Comparison of ENCODE assay signal across 7 mouse cellular contexts in genomic region chr1:161968589-161969407, GRCm38 (mm10). TPM values are rescaled to one million over a fixed set of nuclear protein-coding genes. Genes with fewer than 3 reads are reported as not detected.
A peak's percentile ranks its signal among the peaks of the same experiment; 100 is the strongest.
DNase-seq lines count a peak whose midpoint lies in the region; ATAC-seq and TF ChIP-seq lines count a peak whose summit lies in the region.

Gene Pigc (plus strand): TSS chr1:161969186.

- ATAC-seq in intestine, postnatal 0 days: peak; percentile 98
- peak; percentile 99 for ATAC-seq in midbrain, embryonic 12.5 days (ENCODE audit: low FRiP score, low read depth)

- no peaks in the 10 kb centered on the region for H3K9me3 ChIP-seq in embryonic facial prominence, embryonic 10.5 days
- no peaks in the 10 kb centered on the region for H3K9me3 ChIP-seq in intestine, postnatal 0 days (ENCODE audit: control insufficient read depth)
- H3K9me3 ChIP-seq in midbrain, embryonic 12.5 days: no peaks in the 10 kb centered on the region

- peak; percentile 95 for DNase-seq in adrenal gland, postnatal 10 days
- peak; percentile 96 for DNase-seq in embryonic facial prominence, embryonic 10.5 days (ENCODE audit: low spot score)
- peak; percentile 64 for DNase-seq in gonadal fat pad, adult 2 months (ENCODE audit: low read depth)
- peak; percentile 96 for DNase-seq in left cerebral cortex, postnatal 4 days

- WGBS in embryonic facial prominence, embryonic 10.5 days: 4% methylated on average over 38 of the region's 38 CpGs
- WGBS in intestine, postnatal 0 days: 3% methylated on average over 38 of the region's 38 CpGs
- 4% methylated on average over 38 of the region's 38 CpGs for WGBS in midbrain, embryonic 12.5 days
- WGBS in small intestine, adult 2 months: 2% methylated on average over 38 of the region's 38 CpGs

- peaks cover 18% of the 10 kb centered on the region for H3K4me1 ChIP-seq in embryonic facial prominence, embryonic 10.5 days
- H3K4me1 ChIP-seq in intestine, postnatal 0 days (replicated peaks; ENCODE audit: control insufficient read depth, insufficient read depth, low read length): no peaks in the 10 kb centered on the region
- peaks cover 7% of the 10 kb centered on the region for H3K4me1 ChIP-seq in midbrain, embryonic 12.5 days
- H3K4me1 ChIP-seq in small intestine, adult 2 months (ENCODE audit: control insufficient read depth, insufficient read depth, insufficient read length, low read length): peaks cover 4% of the 10 kb centered on the region; the same call in 1 of the 2 replicates

- H3K27me3 ChIP-seq in embryonic facial prominence, embryonic 10.5 days (replicated peaks; ENCODE audit: low read depth, poor library complexity, severe bottlenecking): no peaks in the 10 kb centered on the region
- no peaks in the 10 kb centered on the region for H3K27me3 ChIP-seq in intestine, postnatal 0 days (replicated peaks; ENCODE audit: control insufficient read depth, insufficient read depth, low read length)
- H3K27me3 ChIP-seq in midbrain, embryonic 12.5 days: peaks cover 6% of the 10 kb centered on the region; the same call in 1 of the 2 replicates
- no peaks in the 10 kb centered on the region for H3K27me3 ChIP-seq in small intestine, adult 2 months (ENCODE audit: control insufficient read depth, insufficient read depth, low read length)

- peak within 1 kb of the TSS; percentile 93 for H3K27ac ChIP-seq in embryonic facial prominence, embryonic 10.5 days (replicated peaks)
- H3K27ac ChIP-seq in intestine, postnatal 0 days (ENCODE audit: low read depth, low read length): peak within 1 kb of the TSS; percentile 76
- peak within 1 kb of the TSS; percentile 81 for H3K27ac ChIP-seq in midbrain, embryonic 12.5 days (replicated peaks)
- H3K27ac ChIP-seq in small intestine, adult 2 months (ENCODE audit: insufficient read depth, low read depth, low read length): no peak within 1 kb of the TSS

- H3K9ac ChIP-seq in intestine, postnatal 0 days (ENCODE audit: low read depth, low read length): peak within 1 kb of the TSS; percentile 92
- H3K9ac ChIP-seq in midbrain, embryonic 12.5 days (replicated peaks): peak within 1 kb of the TSS; percentile 80

- TF ChIP-seq POLR2A in small intestine, adult 2 months (IDR thresholded peaks at IDR 0.05; ENCODE audit: low read depth, low read length): peak; percentile 71; the same call in 1 of the 2 replicates

- peak within 1 kb of the TSS; percentile 56 for H3K4me2 ChIP-seq in intestine, postnatal 0 days (replicated peaks; ENCODE audit: low read depth)
- H3K4me2 ChIP-seq in midbrain, embryonic 12.5 days (replicated peaks): peak within 1 kb of the TSS; percentile 59

- peak; percentile 97 for TF ChIP-seq CTCF in intestine, postnatal 0 days (IDR thresholded peaks at IDR 0.05; ENCODE audit: low read depth)
- peak; percentile 83 for TF ChIP-seq CTCF in small intestine, adult 2 months (IDR thresholded peaks at IDR 0.05; ENCODE audit: extremely low read depth, insufficient read length, insufficient replicate concordance, low read depth, low read length)

- peak within 1 kb of the TSS; percentile 82 for H3K4me3 ChIP-seq in embryonic facial prominence, embryonic 10.5 days
- H3K4me3 ChIP-seq in intestine, postnatal 0 days (ENCODE audit: low read depth, low read length): peak within 1 kb of the TSS; percentile 89
- H3K4me3 ChIP-seq in midbrain, embryonic 12.5 days: peak within 1 kb of the TSS; percentile 71
- peak within 1 kb of the TSS; percentile 92 for H3K4me3 ChIP-seq in small intestine, adult 2 months (ENCODE audit: low read depth, low read length)

- intact Hi-C loops in left cerebral cortex, postnatal 4 days (cut with DNase I): loop anchor here (10.0 kb wide), 1 partner anchor 224 kb away; no protein-coding TSS in a partner anchor

- H3K36me3 ChIP-seq in embryonic facial prominence, embryonic 10.5 days (replicated peaks): peaks cover 10% of the 10 kb centered on the region
- H3K36me3 ChIP-seq in intestine, postnatal 0 days (ENCODE audit: control insufficient read depth, insufficient read depth): peaks cover 6% of the 10 kb centered on the region; the same call in 1 of the 2 replicates
- H3K36me3 ChIP-seq in midbrain, embryonic 12.5 days: peaks cover 3% of the 10 kb centered on the region; the same call in 1 of the 2 replicates
- peaks cover 4% of the 10 kb centered on the region; the same call in 1 of the 2 replicates for H3K36me3 ChIP-seq in small intestine, adult 2 months (ENCODE audit: control insufficient read depth, insufficient read depth, low read length)

RNA-seq across cellular contexts. Expression of gene Pigc, which starts in this region (rescaled TPM):
- total RNA-seq in adrenal gland, postnatal 10 days (2021): 10 to 100 TPM; 20.4 to 20.5 TPM
- polyA plus RNA-seq in embryonic facial prominence, embryonic 10.5 days (2016; fragmentation: Nextera tagmentation; extraction: Ambion mirVana): 27.2 and 27.8 TPM in 2 replicates
- 23.7 and 28.0 TPM in 2 replicates for polyA plus RNA-seq in gonadal fat pad, adult 2 months (2012; rRNA removed)
- polyA plus RNA-seq in intestine, postnatal 0 days (2015; fragmentation: Nextera tagmentation; extraction: Ambion mirVana): 35.0 and 36.6 TPM in 2 replicates
- total RNA-seq in left cerebral cortex, postnatal 4 days (2021): 10 to 100 TPM; 16.3 to 19.9 TPM
- polyA plus RNA-seq in midbrain, embryonic 12.5 days (2016; fragmentation: Nextera tagmentation; extraction: Ambion mirVana): 32.7 and 34.9 TPM in 2 replicates
- 10.6 and 23.5 TPM in 2 replicates for polyA plus RNA-seq in small intestine, adult 2 months (2012; rRNA removed)
